Mouse (Mus musculus) frontal cortex, postnatal 10 days (tissue): ENCODE measurements around the gene Efcab6.

Experiments
- DNase-seq, 2 experiments: peaks; one replicate each; pipeline ENCODE4 v3.0.0; 2022; ENCODE audit warnings: low spot score in 2 of 2, mixed read lengths in 1 of 2

Efcab6 gene

GRCm38 (mm10) chr15:83877898-83878297 lies 187.3 kb downstream of the Efcab6 start:
- DNase-seq, result no peak

- no peak for DNase-seq
Measured at GRCm38 (mm10) chr15:83877155-83877866, 187.9 kb downstream of the Efcab6 start.

GRCm38 (mm10) chr15:83870936-83871335 lies 194.2 kb downstream of the Efcab6 start:
- DNase-seq, result no peak

- no peak for DNase-seq
Measured at GRCm38 (mm10) chr15:83865626-83866025, 199.6 kb downstream of the Efcab6 start.

GRCm38 (mm10) chr15:83857129-83857528 lies 208.1 kb downstream of the Efcab6 start:
- peak in 1 of 2 experiments; percentile 67 for DNase-seq

GRCm38 (mm10) chr15:83853400-83853811 lies 211.8 kb downstream of the Efcab6 start:
- no peak for DNase-seq

GRCm38 (mm10) chr15:83848193-83848592 lies 217.0 kb downstream of the Efcab6 start:
- DNase-seq, result no peak

- no peak for DNase-seq
Measured at GRCm38 (mm10) chr15:83847512-83847911, 217.7 kb downstream of the Efcab6 start.

GRCm38 (mm10) chr15:83846592-83846991 lies 218.6 kb downstream of the Efcab6 start:
- DNase-seq, result no peak

- no peak for DNase-seq
Measured at GRCm38 (mm10) chr15:83845734-83846133, 219.4 kb downstream of the Efcab6 start.

- no peak for DNase-seq
Measured at GRCm38 (mm10) chr15:83842915-83843789, 222.0 kb downstream of the Efcab6 start.

- no peak for DNase-seq
Measured at GRCm38 (mm10) chr15:83842419-83842818, 222.8 kb downstream of the Efcab6 start.

- no peak for DNase-seq
Measured at GRCm38 (mm10) chr15:83840950-83841719, 224.0 kb downstream of the Efcab6 start.

- DNase-seq, result no peak
Measured at GRCm38 (mm10) chr15:83832265-83832664, 232.9 kb downstream of the Efcab6 start.

- no peak for DNase-seq
Measured at GRCm38 (mm10) chr15:83829226-83829625, 236.0 kb downstream of the Efcab6 start.

GRCm38 (mm10) chr15:83828011-83828410 lies 237.2 kb downstream of the Efcab6 start:
- no peak for DNase-seq
